Mouse (Mus musculus): ENCODE results near the gene Tmem186. TPM values are rescaled to one million over a fixed set of nuclear protein-coding genes. Genes with fewer than 3 reads are reported as not detected.

Tmem186 gene
- polyA plus RNA-seq, 1 experiment from 2014 or later: 25.4 TPM

- Histone ChIP-seq H3K27me3 (no peaks in the 10 kb centered on the region), H3K4me1 (peaks cover 40% of the 10 kb centered on the region), H3K36me3 (replicated peaks) (peaks cover 47% of the 10 kb centered on the region), H3K9ac (0 out of 2 replicates have a peak overlapping the region, but pooled peaks have one; percentile 4), H3K4me3 (replicated peaks) (no peak overlapping the region), H3K4me2 (no peak overlapping the region), H3K9me3 (no peaks in the 10 kb centered on the region), H3K27ac (no peak overlapping the region)
- ATAC-seq (ENCODE audit: low FRiP score): no peak
- 86% methylated on average over 24 of the region's 24 CpGs for WGBS
These were observed 26.4 kb upstream of the Tmem186 start for GRCm38 (mm10) chr16:8663606-8664539.

- Histone ChIP-seq H3K4me2 (no peak overlapping the region), H3K9ac (no peak overlapping the region), H3K4me1 (peaks cover 32% of the 10 kb centered on the region), H3K27ac (no peak overlapping the region), H3K4me3 (replicated peaks) (no peak overlapping the region), H3K9me3 (no peaks in the 10 kb centered on the region), H3K27me3 (no peaks in the 10 kb centered on the region), H3K36me3 (replicated peaks) (peaks cover 53% of the 10 kb centered on the region)
- no CpG with 5 or more reads among the region's 2 CpGs for WGBS
- no peak for ATAC-seq (ENCODE audit: low FRiP score)
These were observed 25.5 kb upstream of the Tmem186 start for GRCm38 (mm10) chr16:8663022-8663421.

GRCm38 (mm10) chr16:8658764-8659163 is 21.3 kb upstream of the Tmem186 start:
- H3K27ac ChIP-seq: no peak overlapping the region
- ATAC-seq (ENCODE audit: low FRiP score): no peak
- WGBS: 88% methylated on average over 4 of the region's 4 CpGs

DNA sequence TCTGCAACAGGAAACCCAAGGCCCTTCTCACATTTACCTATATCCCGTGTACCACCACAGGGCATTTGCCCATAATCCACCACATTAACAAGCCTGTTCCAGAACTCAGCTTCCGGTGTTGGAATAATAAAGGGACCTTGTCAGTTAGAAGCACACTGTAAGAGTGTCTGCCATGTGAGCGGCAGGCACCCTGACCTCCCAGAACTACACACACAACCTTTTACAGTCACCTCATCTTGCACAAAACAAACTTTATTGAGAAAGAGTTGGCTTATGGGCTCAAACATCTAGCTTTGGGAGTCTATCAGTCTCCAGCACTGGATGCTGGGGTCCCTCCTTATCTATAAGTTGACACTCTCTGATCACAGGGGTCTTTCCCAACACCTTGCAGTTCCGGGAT is 20.8 kb upstream of the Tmem186 start:
- no peak for ATAC-seq (ENCODE audit: low FRiP score)
- H3K27ac ChIP-seq: no peak overlapping the region
- WGBS: 78% methylated on average over 4 of the region's 4 CpGs
- no peak overlapping the region for H3K4me2 ChIP-seq
- peaks cover 84% of the 10 kb centered on the region for H3K36me3 ChIP-seq (replicated peaks)
- H3K9ac ChIP-seq: no peak overlapping the region
- H3K4me3 ChIP-seq (replicated peaks): no peak overlapping the region
- no peaks in the 10 kb centered on the region for H3K27me3 ChIP-seq
- H3K4me1 ChIP-seq: peaks cover under 1% of the 10 kb centered on the region; the same call in 1 of the 2 replicates
- no peaks in the 10 kb centered on the region for H3K9me3 ChIP-seq

More at GRCm38 (mm10) chr16:8658764-8659163, 21.3 kb upstream of the Tmem186 start:
- H3K9ac ChIP-seq: no peak overlapping the region
- H3K4me2 ChIP-seq: no peak overlapping the region
- no peak overlapping the region for H3K4me3 ChIP-seq (replicated peaks)
- H3K9me3 ChIP-seq: no peaks in the 10 kb centered on the region
- peaks cover 84% of the 10 kb centered on the region for H3K36me3 ChIP-seq (replicated peaks)
- H3K4me1 ChIP-seq: peaks cover 5% of the 10 kb centered on the region; the same call in 1 of the 2 replicates
- H3K27me3 ChIP-seq: no peaks in the 10 kb centered on the region

DNA sequence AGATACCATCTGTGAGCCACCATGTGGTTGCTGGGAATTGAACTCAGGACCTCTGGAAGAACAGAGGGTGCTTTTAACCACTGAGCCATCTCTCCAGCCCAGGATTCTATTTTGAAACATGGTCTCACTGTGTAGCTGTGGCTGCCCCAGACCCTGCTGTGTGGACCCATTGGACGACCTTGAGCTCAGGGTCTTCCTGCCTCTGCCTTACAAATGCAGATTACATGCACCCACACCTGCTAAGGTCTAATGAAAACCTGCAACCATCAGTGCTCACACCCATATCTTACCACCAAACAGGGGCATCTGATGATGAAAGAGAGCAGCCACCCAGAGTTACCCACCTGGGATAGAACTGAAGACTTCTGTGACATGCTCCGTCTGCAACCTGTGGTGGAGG is 18.7 kb upstream of the Tmem186 start:
- ATAC-seq (ENCODE audit: low FRiP score): no peak
- Histone ChIP-seq H3K4me3 (replicated peaks) (no peak overlapping the region), H3K36me3 (replicated peaks) (peaks cover 79% of the 10 kb centered on the region), H3K9ac (no peak overlapping the region), H3K27me3 (no peaks in the 10 kb centered on the region), H3K9me3 (no peaks in the 10 kb centered on the region), H3K27ac (no peak overlapping the region), H3K4me2 (no peak overlapping the region), H3K4me1 (no peaks in the 10 kb centered on the region)
- 93% methylated on average over 2 of the region's 2 CpGs for WGBS

DNA sequence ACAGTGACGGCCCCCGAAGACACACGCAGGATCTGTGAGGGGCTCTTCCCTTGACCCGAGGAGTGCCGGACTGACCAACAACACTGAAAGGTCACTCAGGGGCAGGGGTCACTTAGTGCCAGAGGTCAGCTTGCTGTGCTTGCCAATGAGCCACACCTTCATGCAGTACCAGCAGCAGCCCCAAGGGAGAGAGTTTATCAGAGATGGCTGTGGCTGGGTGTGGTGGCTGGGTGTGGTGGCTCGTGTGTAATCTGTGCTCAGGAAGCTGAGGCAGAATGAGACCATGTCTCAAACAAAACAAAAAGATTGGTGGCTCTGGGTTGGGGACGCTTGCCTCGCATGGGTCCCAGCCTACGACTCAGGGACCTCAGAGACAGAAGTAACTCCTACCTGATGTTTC is 18.1 kb upstream of the Tmem186 start:
- H3K9ac ChIP-seq: no peak overlapping the region
- H3K27me3 ChIP-seq: no peaks in the 10 kb centered on the region
- WGBS: 89% methylated on average over 9 of the region's 9 CpGs
- H3K27ac ChIP-seq: no peak overlapping the region
- no peaks in the 10 kb centered on the region for H3K4me1 ChIP-seq
- H3K4me2 ChIP-seq: no peak overlapping the region
- H3K9me3 ChIP-seq: no peaks in the 10 kb centered on the region
- H3K4me3 ChIP-seq (replicated peaks): no peak overlapping the region
- ATAC-seq (ENCODE audit: low FRiP score): no peak
- peaks cover 81% of the 10 kb centered on the region for H3K36me3 ChIP-seq (replicated peaks)

DNA sequence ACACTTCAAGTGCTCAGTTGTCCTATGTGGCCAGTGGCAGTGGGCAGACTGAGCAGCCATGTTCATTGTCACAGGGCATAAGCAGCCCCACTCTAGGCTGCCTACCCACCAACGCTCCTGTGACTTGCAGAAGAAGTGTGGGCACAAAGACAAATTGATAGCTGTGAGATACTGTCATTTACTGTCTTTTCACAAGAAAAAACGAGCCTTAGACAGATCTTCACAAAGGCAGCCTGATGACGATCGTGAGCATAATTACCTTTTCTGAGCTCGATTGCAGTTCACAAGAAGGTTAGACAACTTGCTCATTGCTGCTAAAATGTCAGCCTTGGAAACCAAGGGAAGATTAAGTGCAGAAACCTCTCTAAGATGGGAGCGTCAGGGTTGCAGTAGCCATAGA is 17.6 kb upstream of the Tmem186 start:
- ATAC-seq (ENCODE audit: low FRiP score): no peak
- Histone ChIP-seq H3K27ac (no peak overlapping the region), H3K4me3 (replicated peaks) (no peak overlapping the region), H3K9me3 (no peaks in the 10 kb centered on the region), H3K27me3 (no peaks in the 10 kb centered on the region), H3K36me3 (replicated peaks) (peaks cover 77% of the 10 kb centered on the region), H3K4me2 (no peak overlapping the region), H3K9ac (no peak overlapping the region), H3K4me1 (no peaks in the 10 kb centered on the region)
- 83% methylated on average over 6 of the region's 6 CpGs for WGBS

- no peak for ATAC-seq (ENCODE audit: low FRiP score)
- Histone ChIP-seq H3K9me3 (no peaks in the 10 kb centered on the region), H3K4me3 (replicated peaks) (no peak overlapping the region), H3K36me3 (replicated peaks) (peaks cover 85% of the 10 kb centered on the region), H3K4me2 (no peak overlapping the region), H3K27me3 (no peaks in the 10 kb centered on the region), H3K27ac (no peak overlapping the region), H3K9ac (no peak overlapping the region), H3K4me1 (no peaks in the 10 kb centered on the region)
- 94% methylated on average over 3 of the region's 3 CpGs for WGBS
These were observed 12.5 kb upstream of the Tmem186 start for GRCm38 (mm10) chr16:8650007-8650406.

DNA sequence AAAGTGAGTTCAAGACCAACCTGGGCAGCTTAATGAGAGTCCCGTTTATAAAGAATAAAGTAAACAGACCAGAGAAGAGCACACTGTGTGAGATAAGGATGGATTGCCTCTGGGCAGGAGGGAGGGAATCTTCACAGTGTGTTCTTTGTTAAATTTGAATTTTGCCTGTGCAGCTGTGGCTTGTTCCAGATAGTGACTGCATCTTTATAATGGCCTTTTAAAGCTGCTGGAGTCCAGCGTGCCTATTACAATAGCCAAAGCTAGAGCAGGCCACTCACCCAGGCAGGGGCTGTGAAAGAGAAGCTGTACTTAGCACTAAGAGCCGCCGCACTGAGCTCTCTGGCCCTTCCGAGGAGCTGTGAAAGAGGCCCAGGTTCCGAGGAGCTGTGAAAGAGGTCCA is 8.0 kb upstream of the Tmem186 start:
- WGBS: 86% methylated on average over 6 of the region's 6 CpGs
- ATAC-seq (ENCODE audit: low FRiP score): no peak
- Histone ChIP-seq H3K9me3 (no peaks in the 10 kb centered on the region), H3K9ac (no peak overlapping the region), H3K27me3 (no peaks in the 10 kb centered on the region), H3K4me3 (replicated peaks) (no peak overlapping the region), H3K36me3 (replicated peaks) (peaks cover 74% of the 10 kb centered on the region), H3K27ac (no peak overlapping the region), H3K4me1 (no peaks in the 10 kb centered on the region), H3K4me2 (no peak overlapping the region)

DNA sequence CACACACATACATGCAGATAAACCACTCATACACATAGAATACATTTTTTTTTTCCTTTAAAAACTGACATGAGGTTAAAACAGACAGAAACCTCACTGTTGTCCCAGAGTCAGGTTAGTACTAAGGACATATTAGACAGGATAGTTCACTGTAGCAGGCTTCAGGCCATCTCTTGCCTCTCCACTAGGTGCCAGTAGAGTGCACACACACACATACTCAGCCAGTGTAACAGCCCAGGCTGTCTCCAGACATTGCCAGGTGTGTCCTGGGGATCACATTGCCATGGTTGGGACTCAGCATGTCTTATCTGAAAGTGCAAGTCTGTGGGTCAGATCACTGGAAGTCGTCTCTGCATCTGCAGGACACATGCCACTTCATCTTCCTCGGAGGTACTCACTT is 6.3 kb upstream of the Tmem186 start:
- no peak overlapping the region for H3K4me2 ChIP-seq
- H3K9ac ChIP-seq: no peak overlapping the region
- 0 out of 2 replicates have a peak, but pooled peaks cover under 1% of the 10 kb centered on the region for H3K4me1 ChIP-seq
- ATAC-seq (ENCODE audit: low FRiP score): no peak
- H3K36me3 ChIP-seq (replicated peaks): peaks cover 65% of the 10 kb centered on the region
- 74% methylated on average over 2 of the region's 2 CpGs for WGBS
- H3K27ac ChIP-seq: no peak overlapping the region
- no peaks in the 10 kb centered on the region for H3K9me3 ChIP-seq
- H3K4me3 ChIP-seq (replicated peaks): no peak overlapping the region
- H3K27me3 ChIP-seq: no peaks in the 10 kb centered on the region

- H3K36me3 ChIP-seq (replicated peaks): peaks cover 36% of the 10 kb centered on the region
- no peak overlapping the region for H3K9ac ChIP-seq
- no peaks in the 10 kb centered on the region for H3K27me3 ChIP-seq
- 94% methylated on average over 11 of the region's 11 CpGs for WGBS
- H3K4me2 ChIP-seq: no peak overlapping the region
- H3K4me1 ChIP-seq: peaks cover 21% of the 10 kb centered on the region
- no peak overlapping the region for H3K27ac ChIP-seq
- no peak for ATAC-seq (ENCODE audit: low FRiP score)
- no peaks in the 10 kb centered on the region for H3K9me3 ChIP-seq
- no peak overlapping the region for H3K4me3 ChIP-seq (replicated peaks)
These were observed 2.1 kb upstream of the Tmem186 start for GRCm38 (mm10) chr16:8639466-8640191.

GRCm38 (mm10) chr16:8638131-8638530 is 619 bp upstream of the Tmem186 start:
- H3K4me3 ChIP-seq (replicated peaks): peak overlapping the region; percentile 79
- peaks cover 21% of the 10 kb centered on the region for H3K4me1 ChIP-seq
- peak overlapping the region; percentile 86 for H3K9ac ChIP-seq
- H3K4me2 ChIP-seq: peak overlapping the region; percentile 89
- H3K27me3 ChIP-seq: no peaks in the 10 kb centered on the region
- peaks cover 21% of the 10 kb centered on the region for H3K36me3 ChIP-seq (replicated peaks)
- peak overlapping the region; percentile 88 for H3K27ac ChIP-seq
- H3K9me3 ChIP-seq: no peaks in the 10 kb centered on the region
- 50% methylated on average over 7 of the region's 7 CpGs for whole genome bisulfite sequencing
- no peak for ATAC-seq (ENCODE audit: low FRiP score)

Measured in forebrain, embryonic 12.5 days (tissue).